Mouse (Mus musculus) thymus, postnatal 14 days (tissue): ENCODE measurements at regions not wholly inside any gene's neighbourhood (a gene's known extent, or its start where the extent isn't known, plus 50 kb on each side); places are given as distances from the start of the nearest gene placed in this dataset.

ENCODE experiments used
- DNase-seq: peaks from one replicate; pipeline ENCODE4 v3.0.0; 2021

DNA sequence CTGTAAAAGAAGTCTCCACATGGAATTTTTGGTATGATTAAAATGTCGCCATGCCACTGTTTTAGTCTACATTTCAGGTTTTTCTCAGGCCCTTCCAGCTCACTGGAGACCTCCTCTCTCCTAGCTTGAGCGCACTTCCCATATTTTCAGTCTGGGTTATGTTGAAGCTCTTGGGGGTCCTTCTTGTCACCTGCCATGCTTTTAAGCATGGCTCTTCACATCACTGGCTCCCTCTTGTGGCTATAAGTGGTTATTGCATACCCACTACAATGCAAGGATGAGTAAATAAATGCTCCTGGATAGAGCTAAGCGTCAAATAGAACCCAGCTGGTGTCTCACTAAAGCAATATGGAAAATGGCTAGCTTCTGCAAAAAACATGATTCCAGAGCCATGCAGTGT is 255.1 kb upstream of the Tsc22d2 start:
- peak; percentile 20 for DNase-seq

DNA sequence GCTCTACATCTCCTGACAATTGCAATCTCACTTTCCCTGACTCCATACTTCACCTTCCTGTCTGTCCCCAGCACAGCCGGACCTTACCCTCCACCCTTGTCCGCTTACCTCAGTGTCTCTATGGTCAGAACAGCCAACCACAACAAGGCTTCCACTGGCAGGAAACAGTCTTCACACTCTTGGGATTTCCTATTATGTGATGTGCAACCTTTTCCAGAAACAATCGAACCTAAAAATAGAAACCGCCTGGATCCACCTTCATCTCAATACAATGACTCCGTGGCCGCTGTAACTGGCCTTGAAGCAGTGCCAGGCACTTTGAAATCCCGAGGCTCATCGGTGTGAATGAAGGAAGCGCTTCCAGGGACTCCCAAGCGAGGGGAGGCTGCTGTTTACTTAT is 252.3 kb upstream of the Tsc22d2 start:
- DNase-seq = no peak

- DNase-seq = peak; percentile 40
Measured at GRCm38 (mm10) chr3:58163806-58164205, 250.7 kb upstream of the Tsc22d2 start.

DNA sequence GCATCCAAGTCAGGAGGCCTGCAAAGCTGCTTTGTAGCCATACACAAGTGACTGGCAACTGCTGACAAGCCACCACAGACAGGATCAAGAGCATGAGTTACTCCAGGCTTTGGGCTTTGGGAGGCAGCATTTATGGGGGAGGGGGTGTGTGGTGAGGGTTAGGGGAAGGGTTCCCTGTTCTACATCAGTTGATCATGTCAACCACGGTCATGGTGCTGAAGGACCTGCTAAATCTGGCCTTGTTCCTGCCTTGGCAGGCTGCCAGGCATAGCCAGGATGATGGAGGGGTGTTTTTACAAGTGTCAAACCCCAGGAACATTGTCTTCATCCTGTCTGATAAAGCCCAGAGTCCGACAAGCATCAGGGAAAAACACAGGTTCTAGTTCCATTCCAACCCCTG is 247.9 kb upstream of the Tsc22d2 start:
- DNase-seq = no peak

DNA sequence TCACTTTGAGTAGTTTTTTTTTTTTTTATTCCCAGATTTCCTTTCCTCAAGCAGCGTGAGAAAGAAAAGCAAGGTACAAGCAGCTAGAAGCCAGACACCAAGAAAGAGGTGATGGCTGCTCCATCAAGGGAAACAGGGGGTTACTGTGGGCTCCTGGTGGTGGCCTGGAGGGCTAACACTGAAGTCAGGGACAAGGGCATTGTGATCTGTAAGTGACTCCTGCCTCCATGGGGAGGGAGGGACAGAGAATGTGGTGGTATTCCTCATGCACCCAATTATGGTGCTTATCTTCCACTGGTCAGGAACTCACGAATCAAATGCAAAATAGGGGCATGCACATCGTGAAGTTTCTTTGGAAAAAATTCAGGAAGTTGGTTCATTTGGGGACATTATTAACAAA is 247.4 kb upstream of the Tsc22d2 start:
- DNase-seq = no peak

- DNase-seq = no peak
Measured at GRCm38 (mm10) chr3:58167761-58168290, 246.7 kb upstream of the Tsc22d2 start.

DNA sequence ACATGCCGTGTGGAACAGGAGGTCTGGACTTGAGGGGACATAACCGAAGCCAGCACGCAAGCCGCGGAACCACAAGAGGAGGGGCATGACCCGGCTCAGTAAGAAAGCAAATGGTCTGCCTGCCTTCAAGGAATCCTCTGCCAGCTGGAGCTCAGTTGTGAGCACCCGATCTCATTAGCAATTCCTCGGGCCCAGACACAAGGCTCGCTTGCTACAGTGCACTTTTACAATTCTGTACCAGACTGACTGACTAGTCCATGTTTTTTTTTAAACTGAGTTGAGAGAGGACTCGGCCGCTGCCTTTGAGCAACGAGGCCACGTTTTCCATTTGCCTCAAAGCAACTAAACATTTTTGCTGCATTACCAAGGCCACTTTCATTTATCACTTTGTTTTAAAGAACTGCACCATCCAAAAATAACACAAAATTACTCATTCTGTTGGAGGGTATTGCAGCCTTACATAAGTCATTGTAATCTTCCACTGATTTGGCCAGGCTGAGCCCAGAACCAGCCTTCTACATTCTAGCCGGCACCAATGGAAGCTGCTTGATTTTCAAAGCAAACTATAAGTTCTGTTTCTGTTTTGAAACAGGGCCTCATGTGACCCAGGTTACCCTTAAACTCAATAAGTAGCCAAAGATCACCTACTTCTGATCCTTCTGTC is 245.9 kb upstream of the Tsc22d2 start:
- DNase-seq = no peak

- DNase-seq = no peak
Measured at GRCm38 (mm10) chr3:58169786-58170185, 244.7 kb upstream of the Tsc22d2 start.

DNA sequence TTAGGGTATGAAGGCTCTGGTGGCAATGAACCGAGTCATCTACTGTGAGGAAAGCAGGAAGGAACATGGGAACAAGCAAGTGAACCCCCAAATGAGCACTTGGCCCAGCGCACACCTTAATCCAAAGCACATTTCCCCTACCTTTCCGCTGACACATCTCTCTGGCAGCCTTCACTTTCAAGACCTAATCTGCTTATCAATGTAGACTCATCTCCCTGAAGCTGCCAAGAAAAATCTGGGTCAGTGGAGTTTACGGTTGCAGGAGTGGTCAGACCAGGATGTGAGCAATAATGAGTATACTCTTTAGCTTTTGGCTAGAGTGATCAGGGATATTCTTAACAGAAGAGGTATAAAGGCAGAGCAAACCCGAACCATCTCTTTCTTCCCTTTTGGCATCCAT is 242.4 kb upstream of the Tsc22d2 start:
- DNase-seq = no peak

DNA sequence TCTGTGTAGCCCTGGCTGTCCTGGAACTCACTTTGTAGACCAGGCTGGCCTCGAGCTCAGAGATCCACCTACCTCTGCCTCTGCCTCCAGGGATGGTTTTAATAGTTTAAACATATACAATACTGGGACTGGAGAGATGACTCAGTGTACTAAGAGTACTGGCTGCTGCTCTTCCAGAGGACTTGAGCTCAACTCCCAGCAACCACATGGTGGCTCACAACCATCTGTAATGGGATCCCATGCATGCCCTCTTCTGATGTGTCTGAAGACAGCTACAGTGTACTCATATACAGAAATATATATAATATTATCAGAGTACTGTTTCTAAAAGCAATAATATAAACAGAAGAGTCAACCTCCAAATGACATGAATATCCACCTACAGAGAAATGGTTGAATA is 240.7 kb upstream of the Tsc22d2 start:
- DNase-seq = no peak

DNA sequence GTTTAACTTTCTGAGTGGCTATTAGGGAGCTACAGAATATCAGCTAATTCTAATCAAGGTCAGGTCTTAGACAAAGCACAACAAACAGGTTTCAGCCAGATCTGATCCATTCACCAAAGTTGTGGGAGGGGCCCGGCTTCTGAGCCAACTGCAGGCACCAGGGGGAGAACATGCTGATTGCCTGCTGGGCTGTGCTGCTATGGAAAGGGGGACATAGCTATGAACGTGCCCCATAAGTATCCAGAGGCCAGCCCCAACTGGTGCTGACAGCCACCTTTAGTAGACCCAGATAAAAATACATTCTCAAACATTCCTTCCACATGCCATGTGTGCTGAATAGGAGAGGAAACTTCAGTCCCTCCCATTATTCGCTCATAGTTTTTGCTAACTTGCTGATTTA is 232.8 kb upstream of the Tsc22d2 start:
- no peak for DNase-seq

DNA sequence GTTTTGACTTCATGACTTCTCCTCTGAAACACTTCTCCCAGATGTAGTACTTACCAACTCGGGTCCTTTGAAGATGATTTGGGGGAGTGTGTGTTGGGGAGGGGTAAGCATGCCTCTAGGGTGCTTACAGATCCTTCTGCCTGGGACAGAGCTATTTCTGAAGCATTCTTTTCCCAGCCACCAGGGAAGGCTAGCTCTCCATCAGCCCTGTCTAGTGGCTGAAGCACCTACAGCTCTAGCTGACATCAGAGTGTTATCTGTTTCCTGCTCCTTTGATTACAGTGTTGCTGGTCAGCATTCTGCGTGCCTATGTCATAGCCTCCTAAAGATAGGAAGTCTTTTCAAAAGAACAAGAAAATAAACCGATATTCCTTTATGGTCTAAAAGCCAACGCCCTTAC is 232.2 kb upstream of the Tsc22d2 start:
- no peak for DNase-seq

- DNase-seq = no peak
Measured at GRCm38 (mm10) chr3:58183279-58183678, 231.2 kb upstream of the Tsc22d2 start.

DNA sequence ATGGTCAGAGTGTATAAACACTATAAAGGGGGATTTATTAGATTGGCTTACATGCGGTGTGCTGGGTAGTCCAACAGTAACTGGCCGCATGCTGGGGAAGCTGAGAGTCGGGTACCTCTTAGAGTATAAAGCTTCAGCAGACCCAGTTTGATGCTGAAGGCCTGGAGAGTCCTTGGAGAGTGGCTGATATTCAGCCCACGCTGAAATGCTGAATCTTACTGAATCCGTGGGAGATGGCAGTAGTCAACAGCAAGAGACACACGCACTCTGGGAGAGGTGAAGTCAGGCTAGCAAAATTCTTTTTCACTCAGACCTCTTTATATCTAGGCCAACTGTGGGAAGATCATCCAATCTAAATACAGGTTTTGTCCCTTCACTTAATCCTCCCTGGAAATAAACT is 214.1 kb upstream of the Tsc22d2 start:
- no peak for DNase-seq

DNA sequence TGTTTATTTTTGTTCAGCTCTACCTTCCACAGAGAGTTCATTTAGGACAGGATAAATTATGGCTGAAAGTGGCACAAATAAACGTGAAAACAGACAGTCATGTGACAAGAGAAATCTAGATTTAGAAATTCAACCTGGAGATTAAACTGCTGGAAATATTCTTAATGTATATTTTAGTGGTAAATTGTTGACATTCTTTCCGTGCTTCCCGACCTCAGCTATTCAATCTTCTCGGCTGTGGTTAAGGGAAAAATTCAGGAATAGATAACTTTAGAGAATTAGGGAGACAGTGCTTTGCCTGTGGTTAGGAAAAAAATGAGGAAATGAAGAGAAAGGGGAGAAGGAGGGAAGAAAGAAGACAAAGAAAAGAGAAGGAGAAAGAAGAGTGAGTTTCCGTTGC is 211.7 kb upstream of the Tsc22d2 start:
- DNase-seq = no peak

DNA sequence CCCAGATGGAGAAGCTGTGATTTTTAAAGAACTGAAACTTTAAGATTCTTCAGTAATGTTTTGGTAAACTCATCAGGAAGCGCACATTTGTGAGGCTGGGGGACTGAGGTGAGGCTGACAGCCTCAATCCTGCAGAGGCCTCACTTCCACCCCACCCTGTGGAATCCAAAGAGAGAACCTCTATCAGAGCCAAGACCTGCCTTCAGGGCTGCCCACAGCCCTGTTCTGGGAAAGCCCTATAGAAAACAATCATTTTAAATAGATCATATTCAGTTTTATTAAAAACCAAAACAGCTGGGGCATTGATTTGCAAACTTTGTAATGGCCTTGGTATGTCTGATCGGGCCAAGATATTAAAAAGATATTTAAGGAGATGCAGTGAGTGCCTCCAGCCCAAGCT is 210.7 kb upstream of the Tsc22d2 start:
- no peak for DNase-seq

DNA sequence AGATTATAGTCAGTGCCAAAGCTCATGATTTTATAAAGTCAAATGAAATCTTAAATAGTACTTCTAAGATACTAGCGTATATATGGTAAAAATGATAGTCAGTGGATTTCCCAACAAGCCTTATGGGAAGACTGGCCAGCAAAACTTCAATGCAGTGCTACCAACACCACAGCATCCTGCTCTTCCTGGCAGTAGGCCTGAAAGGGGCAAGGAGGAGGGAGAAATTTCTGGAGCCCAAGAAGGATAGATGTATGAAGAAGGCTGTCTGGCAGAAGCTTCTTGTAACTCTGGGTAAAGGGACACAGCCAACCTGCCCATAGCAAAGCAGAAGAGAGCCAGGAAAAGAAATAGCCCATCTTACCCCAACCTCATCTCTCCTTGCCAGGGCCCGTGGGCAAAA is 209.0 kb upstream of the Tsc22d2 start:
- DNase-seq = no peak

DNA sequence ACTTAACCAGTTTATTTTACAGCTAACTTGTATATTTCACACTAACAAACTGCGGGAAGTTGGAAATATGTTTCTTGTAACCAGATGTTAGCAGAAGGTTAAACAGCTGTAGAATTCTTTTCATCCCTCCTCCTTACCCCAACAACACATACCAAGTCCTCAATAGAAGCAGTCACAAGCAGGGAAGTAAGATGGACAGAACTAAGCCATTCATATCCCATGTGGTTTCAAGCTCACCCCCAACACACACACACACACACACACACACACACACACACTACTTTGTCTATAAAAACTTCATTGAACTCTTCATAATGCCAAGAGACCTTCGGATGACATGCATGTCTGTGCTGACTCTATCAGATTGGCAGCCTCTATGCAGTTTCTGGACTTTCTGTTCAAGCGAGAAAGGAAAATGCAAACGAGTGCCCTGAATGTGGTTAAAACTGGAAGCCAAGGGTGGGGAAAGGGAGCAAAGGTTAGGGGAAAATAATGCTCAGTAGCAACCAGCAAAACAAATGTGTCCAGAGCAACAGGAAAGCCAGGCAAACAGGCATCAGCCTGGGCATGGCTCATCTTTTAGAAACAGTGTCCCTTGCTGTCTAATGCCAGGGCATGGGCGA is 207.6 kb upstream of the Tsc22d2 start:
- DNase-seq = no peak

DNA sequence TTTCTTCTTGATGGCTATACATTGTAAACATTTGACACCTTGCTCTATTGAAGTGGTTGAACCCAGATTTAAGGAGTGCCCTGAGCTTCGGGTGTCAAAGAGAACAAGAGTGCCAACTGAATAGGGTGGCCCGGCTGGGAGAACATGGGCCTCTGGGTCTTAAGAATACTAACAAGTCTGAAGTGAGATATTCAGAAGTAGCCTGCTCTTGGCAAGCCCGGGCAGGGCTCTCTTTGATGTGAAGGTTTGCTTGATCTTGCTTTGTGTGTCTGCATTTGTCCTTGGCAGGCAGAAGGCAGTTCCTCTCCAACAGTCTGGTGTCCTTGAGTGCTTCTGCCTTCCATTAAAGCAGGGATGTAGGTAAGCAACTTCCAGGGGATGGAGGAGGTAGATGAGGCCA is 203.5 kb upstream of the Tsc22d2 start:
- DNase-seq = no peak

- DNase-seq = no peak
Measured at GRCm38 (mm10) chr3:58224696-58225095, 189.8 kb upstream of the Tsc22d2 start.

- no peak for DNase-seq
Measured at GRCm38 (mm10) chr3:58226447-58227321, 187.8 kb upstream of the Tsc22d2 start.

- no peak for DNase-seq
Measured at GRCm38 (mm10) chr3:58227322-58227627, 187.2 kb upstream of the Tsc22d2 start.

DNA sequence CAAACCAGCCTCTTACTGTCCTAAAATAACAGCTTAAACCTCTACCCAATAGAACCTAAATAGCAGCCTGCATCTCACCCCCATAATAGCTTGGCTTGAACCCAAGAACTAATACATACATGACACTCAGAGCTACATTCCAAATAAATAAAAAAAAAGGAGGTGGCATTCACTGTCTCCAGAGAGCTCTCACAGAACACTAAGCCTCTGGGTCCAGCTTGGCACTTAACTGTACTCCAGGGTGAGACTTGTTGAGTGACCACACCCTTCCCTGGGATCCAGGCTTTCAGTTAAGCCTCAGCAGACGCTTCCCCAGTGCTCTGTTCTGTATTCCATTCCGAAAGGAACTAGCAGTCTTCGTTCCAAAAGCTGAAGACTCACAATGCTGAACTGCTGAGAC is 186.3 kb upstream of the Tsc22d2 start:
- DNase-seq = no peak

DNA sequence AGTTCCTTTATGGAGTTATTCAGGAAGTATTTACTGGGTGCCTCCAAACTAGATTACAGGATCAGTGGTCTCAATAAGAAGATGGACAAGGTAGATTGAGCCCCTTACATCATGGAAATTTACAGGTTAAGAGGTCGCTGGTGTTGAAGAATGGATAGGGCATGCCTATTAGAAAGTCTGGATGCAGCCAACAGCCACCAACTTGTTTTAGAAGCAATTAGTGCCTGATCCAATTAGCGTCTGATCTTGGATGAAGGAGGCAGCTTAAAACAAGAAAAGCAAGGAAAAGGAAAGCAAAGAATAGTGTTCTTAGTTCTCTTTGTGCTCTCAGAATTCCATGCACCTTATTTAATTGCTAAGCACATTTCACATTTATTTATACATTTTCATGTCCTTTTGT is 182.8 kb upstream of the Tsc22d2 start:
- no peak for DNase-seq
